Mouse (Mus musculus): ENCODE results near the gene 5430419D17Rik.

The 5430419D17Rik gene

GRCm38 (mm10) chr7:131174121-131174520 lies at the start of gene 5430419D17Rik:
TSS of gene 5430419D17Rik (plus strand) at chr7:131174402.
- in situ Hi-C loops (cut with MboI, MseI), result no loop called here

- in situ Hi-C loops (cut with MboI, MseI), result no loop called here
Measured at GRCm38 (mm10) chr7:131130021-131130420, 44.2 kb upstream of the 5430419D17Rik start.

- in situ Hi-C loops (cut with MboI, MseI), result no loop called here
Measured at GRCm38 (mm10) chr7:131133181-131133580, 41.0 kb upstream of the 5430419D17Rik start.

DNA sequence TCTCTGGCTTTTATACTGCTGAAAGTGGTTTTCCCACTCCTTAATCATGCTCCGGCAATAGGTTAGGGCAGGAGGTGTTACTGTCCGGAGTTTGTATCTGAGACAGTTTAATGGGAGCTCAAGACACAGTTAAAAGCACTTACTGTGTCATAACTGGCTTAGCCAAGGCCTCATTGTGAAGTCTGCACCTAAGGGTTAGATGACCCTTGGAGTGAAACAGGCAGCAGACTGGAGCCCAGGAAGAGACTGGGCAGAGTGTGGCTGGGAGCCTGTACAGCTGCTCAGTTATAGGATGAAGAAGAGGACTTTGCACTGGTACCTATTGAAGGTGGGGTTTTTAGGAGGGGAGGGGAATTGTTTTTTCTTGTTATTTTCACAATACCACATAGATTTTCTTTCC lies 28.0 kb upstream of the 5430419D17Rik start, which contains the start of gene 4933402N03Rik:
Gene 4933402N03Rik (minus strand): TSS at position 101 of the 400 bp plus-strand sequence.
- in situ Hi-C loops (cut with MboI, MseI), result no loop called here

DNA sequence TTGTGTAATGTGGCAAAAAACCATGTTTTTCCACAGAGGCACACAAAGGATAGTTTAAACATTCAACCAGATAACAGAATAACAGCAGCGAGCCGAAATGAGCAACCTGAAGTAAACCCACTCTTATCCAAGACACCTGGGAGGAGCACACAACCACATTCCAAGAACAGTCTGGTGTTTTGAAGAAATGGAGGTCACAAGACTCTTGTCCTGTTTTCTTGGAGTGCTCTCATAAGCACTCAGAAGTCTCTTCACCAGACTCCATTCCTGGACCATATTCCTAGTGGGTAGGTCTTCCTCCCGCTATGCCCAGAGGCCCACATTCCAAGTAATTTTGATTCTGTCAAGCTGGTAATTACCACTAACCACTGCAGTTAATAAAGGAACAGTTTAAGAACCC lies 24.0 kb upstream of the 5430419D17Rik start:
- in situ Hi-C loops (cut with MboI, MseI), result no loop called here

GRCm38 (mm10) chr7:131153044-131153443 lies 21.2 kb upstream of the 5430419D17Rik start:
- in situ Hi-C loops (cut with MboI, MseI), result no loop called here

- in situ Hi-C loops (cut with MboI, MseI), result no loop called here
Measured at GRCm38 (mm10) chr7:131162251-131162650, 12.0 kb upstream of the 5430419D17Rik start.

DNA sequence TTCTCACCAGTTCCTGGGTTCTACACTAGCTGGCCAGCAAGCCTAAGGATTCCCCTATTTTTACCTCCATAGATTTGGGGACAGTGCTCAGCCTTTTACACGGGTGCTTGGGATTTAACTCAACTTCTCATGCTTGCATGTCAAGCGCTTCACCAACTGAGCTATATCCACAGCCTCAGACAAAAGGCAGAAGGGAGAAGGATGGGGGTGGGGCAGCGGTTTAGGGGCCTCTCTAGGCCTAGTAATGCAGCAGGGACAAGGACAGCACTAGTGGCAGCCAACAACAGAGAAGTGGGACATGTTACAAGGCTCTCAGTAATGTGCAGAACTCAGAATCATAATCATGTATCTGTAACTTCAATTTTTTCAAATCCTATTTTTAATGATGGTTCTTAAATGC lies 6.4 kb upstream of the 5430419D17Rik start:
- in situ Hi-C loops (cut with MboI, MseI), result no loop called here

DNA sequence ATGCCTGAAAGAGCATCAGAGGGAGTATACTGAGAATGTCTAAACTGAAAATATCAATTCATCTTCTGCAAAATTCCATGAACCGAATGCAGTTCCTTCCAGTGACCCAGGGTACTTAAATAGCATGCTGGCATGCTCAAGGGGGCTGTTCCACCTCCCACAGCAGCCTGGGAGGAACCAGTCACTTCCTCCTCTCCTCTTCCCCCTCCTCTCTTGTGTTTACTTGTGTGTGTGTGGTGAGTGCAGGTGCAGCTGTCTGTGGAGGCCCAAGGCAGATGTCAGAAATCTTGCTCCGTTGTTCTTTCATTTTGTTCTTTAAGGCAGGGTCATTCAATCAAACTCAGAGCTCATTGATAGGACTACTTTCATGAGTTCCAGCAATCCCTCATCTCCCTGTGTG lies 5.1 kb upstream of the 5430419D17Rik start:
- in situ Hi-C loops (cut with MboI, MseI), result no loop called here

GRCm38 (mm10) chr7:131182685-131183084 lies 8.5 kb downstream of the 5430419D17Rik start:
- in situ Hi-C loops (cut with MboI, MseI), result no loop called here

DNA sequence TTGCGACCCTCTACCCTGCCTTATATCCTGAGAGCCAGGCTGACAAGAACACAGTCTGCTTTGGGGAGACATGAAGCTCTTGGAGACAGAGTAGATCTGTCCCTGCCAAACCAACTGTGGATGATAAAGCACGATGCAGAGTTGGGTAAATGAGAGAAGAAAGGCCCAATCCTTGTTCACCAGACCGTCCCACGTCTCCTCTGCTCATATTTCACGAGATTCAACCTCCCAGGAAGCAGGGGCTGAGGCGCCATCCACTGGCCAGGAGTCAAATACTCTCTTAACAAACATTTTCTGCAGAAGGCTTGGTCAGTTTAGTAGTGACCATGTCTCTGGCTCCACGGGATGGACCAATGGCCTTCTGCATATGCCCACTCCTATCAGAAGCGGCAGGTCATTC lies 10.1 kb downstream of the 5430419D17Rik start:
- in situ Hi-C loops (cut with MboI, MseI), result no loop called here

DNA sequence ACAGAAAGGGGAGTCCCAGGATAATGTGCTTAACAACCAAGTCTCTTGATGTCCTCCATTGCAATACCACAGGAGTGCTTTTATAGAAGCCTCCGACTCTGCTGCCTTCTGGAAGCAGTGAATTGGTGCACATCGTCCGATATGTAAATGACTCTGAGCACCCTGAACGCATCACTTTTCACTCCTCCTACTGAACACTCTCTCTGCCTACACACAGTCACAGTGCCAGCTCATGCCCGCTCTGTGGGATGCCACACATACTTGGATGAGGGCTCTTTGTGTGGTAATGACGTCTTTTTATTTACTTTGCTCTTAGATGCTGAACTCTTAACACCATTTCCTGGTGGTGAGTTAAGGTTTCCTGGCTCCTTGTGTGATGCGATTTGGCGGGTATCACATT lies 12.8 kb downstream of the 5430419D17Rik start:
- in situ Hi-C loops (cut with MboI, MseI), result no loop called here

GRCm38 (mm10) chr7:131187996-131188395 lies 13.8 kb downstream of the 5430419D17Rik start:
- in situ Hi-C loops (cut with MboI, MseI), result no loop called here

DNA sequence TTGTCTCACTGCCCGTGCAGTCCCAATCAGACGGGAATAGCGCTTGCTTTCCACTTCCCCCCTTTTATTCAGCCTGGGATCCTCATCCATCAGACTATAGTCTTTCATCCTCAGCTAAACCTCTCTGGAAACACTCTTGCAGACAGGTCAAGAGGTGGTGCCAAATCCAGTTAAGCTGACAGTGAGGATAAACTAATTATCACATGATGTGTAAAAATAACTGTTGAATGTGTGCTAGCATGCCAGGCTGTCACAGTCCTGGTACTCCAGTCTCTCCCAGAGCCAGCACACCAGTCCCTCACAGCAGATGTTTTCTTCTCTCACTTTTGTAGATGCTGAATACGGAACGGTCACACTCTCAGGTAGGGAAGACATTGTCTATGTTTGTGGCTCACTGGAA lies 48.9 kb downstream of the 5430419D17Rik start:
- in situ Hi-C loops (cut with MboI, MseI), result no loop called here

DNA sequence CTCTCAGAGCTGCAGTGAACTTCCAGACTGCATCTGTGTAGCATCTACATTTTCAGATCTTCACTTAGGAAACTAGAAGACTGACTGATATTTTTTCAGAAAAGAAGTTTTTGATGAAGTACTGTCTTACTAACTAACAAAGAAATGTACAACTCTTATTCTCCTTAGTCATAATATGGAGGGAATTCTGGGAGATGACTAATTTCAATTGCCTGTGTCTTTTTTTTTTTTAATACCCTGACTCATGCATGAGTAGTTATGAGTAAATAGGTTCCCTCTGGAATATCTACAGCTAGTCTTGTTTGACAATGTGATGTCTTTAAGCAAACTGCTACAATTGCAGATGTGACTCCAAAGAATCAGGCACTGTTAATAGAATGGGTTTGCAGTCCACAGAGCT lies 61.9 kb downstream of the 5430419D17Rik start:
- in situ Hi-C loops (cut with MboI, MseI), result no loop called here

DNA sequence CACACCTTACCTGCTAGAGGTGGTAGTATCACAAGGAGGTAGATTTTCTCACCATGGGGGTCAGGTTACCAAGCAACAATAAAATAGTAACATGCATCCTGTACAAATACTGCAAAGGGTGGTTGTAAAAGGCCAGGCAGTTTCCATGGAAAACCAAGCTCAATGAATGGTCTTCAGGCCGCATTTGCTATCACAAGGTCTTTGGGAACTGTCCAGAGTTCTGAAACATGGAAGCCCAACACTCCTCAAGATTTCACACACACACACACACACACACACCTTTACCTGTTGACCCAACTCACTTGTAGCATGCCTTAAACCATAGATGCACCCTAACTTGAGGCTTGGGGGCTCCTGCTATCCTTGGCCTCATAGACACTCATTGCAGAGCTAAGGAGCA lies 70.8 kb downstream of the 5430419D17Rik start:
- in situ Hi-C loops (cut with MboI, MseI), result no loop called here

DNA sequence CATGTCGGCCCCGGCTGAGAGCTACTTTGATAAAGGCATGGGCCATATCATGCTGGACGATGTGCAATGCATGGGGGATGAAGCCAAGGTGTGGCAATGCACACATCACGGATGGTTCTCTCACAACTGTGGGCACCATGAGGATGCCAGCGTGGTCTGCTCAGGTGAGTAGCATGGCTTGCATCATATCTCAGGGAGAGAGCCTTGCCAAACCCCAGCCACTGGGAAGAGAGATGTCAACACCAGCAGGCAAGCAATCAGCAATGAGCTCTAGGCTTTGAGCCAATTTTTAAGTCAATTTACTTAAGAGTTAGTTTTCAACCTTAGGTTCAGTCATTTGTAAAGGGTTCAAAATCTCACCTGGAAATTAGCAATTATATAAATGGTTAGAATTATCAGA lies 82.6 kb downstream of the 5430419D17Rik start:
- in situ Hi-C loops (cut with MboI, MseI), result no loop called here

GRCm38 (mm10) chr7:131257309-131257708 lies 83.1 kb downstream of the 5430419D17Rik start:
- in situ Hi-C loops (cut with MboI, MseI), result no loop called here

DNA sequence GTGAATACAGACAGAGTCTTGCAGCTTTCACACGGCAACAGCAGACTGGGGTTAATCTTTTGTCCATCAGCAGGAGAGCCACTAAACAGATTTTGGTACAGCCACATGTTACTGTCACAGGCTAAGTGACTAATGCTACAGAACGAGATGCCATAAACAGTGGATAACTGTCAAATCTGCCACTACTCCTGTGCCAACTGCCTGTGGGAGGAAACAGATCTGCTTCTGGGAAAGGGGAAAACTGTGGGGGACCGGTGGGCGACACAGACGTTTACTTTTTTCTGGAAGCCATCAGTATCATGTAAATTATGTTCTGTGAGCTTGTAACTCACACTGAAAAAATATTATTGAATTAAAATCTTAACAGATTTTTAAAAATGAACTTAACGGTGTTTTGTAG lies 86.7 kb downstream of the 5430419D17Rik start:
- in situ Hi-C loops (cut with MboI, MseI), result no loop called here

DNA sequence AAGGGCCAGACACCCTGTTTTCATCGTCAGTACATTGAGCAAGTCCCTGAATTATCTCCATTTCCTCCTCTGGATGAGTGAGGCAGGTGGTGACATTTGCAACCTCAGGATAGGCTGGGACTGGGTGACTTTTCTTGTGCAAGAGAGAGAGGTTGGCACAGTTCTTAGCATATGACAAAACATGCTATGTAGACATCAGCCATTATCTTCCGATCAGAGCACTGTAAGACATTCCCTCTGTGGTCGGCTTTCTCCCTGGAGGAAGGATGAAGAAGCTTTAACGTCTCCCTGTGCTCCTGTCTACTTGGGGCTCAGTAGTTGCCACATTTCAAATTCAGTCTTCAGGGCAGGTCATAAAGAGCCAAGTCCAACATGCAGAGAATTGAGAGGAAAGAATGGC lies 90.0 kb downstream of the 5430419D17Rik start:
- in situ Hi-C loops (cut with MboI, MseI), result no loop called here

DNA sequence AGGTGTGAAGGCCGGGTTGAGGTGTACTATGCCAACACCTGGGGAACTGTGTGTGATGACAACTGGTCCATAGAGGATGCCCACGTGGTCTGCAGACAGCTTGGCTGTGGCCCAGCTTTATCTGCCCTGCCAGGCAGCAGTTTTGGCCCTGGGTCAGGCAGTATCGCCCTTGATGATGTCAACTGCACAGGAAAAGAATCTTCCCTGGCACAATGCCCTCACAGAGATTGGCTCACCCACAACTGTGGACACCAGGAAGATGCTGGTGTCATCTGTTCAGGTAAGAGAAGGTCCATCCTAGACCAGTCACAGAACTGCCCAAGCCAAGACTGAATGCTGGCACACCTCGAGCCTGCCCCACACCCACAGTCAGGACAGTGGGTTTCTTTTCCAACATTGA lies 91.6 kb downstream of the 5430419D17Rik start:
- in situ Hi-C loops (cut with MboI, MseI), result no loop called here

GRCm38 (mm10) chr7:131297151-131297550 lies 122.9 kb downstream of the 5430419D17Rik start:
- in situ Hi-C loops (cut with MboI, MseI), result no loop called here

DNA sequence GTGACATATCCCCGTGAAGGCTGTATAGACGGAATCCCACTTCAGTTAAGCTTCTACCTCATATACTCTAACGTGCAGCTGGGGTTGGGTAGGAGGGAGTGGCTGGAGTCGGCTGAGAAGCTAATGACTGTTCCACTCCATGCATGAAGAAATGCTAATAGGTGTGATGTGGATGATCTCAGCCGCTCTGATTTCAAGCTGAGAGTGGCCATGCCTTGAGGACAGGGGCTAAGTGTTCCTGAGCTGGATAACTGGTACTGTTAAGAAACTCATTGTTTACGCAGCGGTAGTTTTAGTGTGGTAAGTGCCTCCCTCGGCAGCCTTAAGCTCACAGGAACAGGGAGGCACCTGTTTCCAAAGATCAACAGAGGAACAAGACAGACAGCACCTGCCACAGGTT lies 129.1 kb downstream of the 5430419D17Rik start:
- in situ Hi-C loops (cut with MboI, MseI), result loop anchor here (25.0 kb wide), 1 partner anchor 584 kb away; no protein-coding TSS in a partner anchor

GRCm38 (mm10) chr7:131306733-131307132 lies 132.5 kb downstream of the 5430419D17Rik start:
- in situ Hi-C loops (cut with MboI, MseI), result loop anchor here (25.0 kb wide), 1 partner anchor 581 kb away; no protein-coding TSS in a partner anchor

Data from regulatory T cell (primary cell).